Mouse (Mus musculus) erythroid progenitor cell, adult 5-6 weeks (primary cell): ENCODE measurements around the gene Lmtk3. TPM values are rescaled to one million over a fixed set of nuclear protein-coding genes. Genes with fewer than 3 reads are reported as not detected.

Source experiments
- ATAC-seq: replicated peaks from 2 replicates; pipeline ENCODE4 v1.8.0; 2016; ENCODE audit warnings: moderate number of reproducible peaks, mild to moderate bottlenecking, moderate TSS enrichment, inconsistent platforms; ENCODE audit not compliant: poor library complexity, low FRiP score, severe bottlenecking
- total RNA-seq, 2 experiments: library from RNA; stranded (forward) in 1 of 2; stranded (reverse) in 1 of 2; fragments of 150-400 nt in 1 of 2; fragments of 186-747, 209-891 nt in 1 of 2; gene quantifications; 2 replicates each; pipeline versions ENCODE4 v1.2.3 to v1.2.4; 2015 to 2017; ENCODE audit warnings: low replicate concordance in 2 of 2

The Lmtk3 gene
- total RNA-seq, 2 experiments from 2014 or later = not detected

- no peak for ATAC-seq
Observed at GRCm38 (mm10) chr7:45842950-45843744, 59.6 kb downstream of the Lmtk3 start.

GRCm38 (mm10) chr7:45848447-45849027 is 65.0 kb downstream of the Lmtk3 start:
- no peak for ATAC-seq

- ATAC-seq = no peak
Observed at GRCm38 (mm10) chr7:45850661-45851060, 67.1 kb downstream of the Lmtk3 start.

DNA sequence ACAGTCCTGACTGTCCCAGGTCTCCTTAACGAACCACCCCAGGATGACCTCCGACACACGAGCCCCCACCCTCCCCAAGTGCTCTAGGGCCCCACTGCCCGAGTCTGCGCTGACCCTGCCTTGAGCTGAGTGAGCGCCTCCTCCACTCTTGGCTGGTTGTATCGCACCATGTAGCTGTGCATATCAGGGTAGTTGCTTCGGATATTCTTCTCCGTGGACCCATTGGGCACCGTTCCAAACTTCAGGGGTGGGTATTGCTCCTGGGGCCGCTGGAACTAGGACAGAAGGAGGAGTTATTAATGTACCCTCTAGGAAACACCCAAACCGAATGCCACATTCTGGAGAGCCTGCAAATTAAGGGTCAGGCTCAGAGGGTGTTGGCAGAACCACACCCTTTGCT is 69.6 kb downstream of the Lmtk3 start:
- no peak for ATAC-seq

Other genes with a start within 250 kb of the Lmtk3 start
- gene Hsd17b14, start 228.8 kb upstream of the Lmtk3 start, total RNA-seq (2015; ENCODE audit: low replicate concordance) = not detected in 2 replicates
- not detected in 2 replicates for gene Hsd17b14, start 228.8 kb upstream of the Lmtk3 start, total RNA-seq (2017; ENCODE audit: low replicate concordance)
- 8.4 and 17.7 TPM in 2 replicates for gene Bcat2, start 213.6 kb upstream of the Lmtk3 start, total RNA-seq (2015; ENCODE audit: low replicate concordance)
- gene Bcat2, start 213.6 kb upstream of the Lmtk3 start, total RNA-seq (2017; ENCODE audit: low replicate concordance) = 4.0 and 22.0 TPM in 2 replicates
- gene Fgf21, start 168.2 kb upstream of the Lmtk3 start, total RNA-seq (2015; ENCODE audit: low replicate concordance) = not detected in 2 replicates
- not detected in 2 replicates for gene Fgf21, start 168.2 kb upstream of the Lmtk3 start, total RNA-seq (2017; ENCODE audit: low replicate concordance)
- not detected in 2 replicates for gene Fut1, start 166.4 kb upstream of the Lmtk3 start, total RNA-seq (2015; ENCODE audit: low replicate concordance)
- not detected in 2 replicates for gene Fut1, start 166.4 kb upstream of the Lmtk3 start, total RNA-seq (2017; ENCODE audit: low replicate concordance)
- gene Izumo1, start 161.9 kb upstream of the Lmtk3 start, total RNA-seq (2015; ENCODE audit: low replicate concordance) = not detected in 2 replicates
- gene Izumo1, start 161.9 kb upstream of the Lmtk3 start, total RNA-seq (2017; ENCODE audit: low replicate concordance) = not detected in 2 replicates
- gene Rasip1, start 156.2 kb upstream of the Lmtk3 start, total RNA-seq (2015; ENCODE audit: low replicate concordance) = not detected in 2 replicates
- not detected in 2 replicates for gene Rasip1, start 156.2 kb upstream of the Lmtk3 start, total RNA-seq (2017; ENCODE audit: low replicate concordance)
- gene Mamstr, start 143.8 kb upstream of the Lmtk3 start, total RNA-seq (2015; ENCODE audit: low replicate concordance) = not detected in 2 replicates
- not detected in 2 replicates for gene Mamstr, start 143.8 kb upstream of the Lmtk3 start, total RNA-seq (2017; ENCODE audit: low replicate concordance)
- gene Fut2, start 117.3 kb upstream of the Lmtk3 start, total RNA-seq (2015; ENCODE audit: low replicate concordance) = not detected in 2 replicates
- not detected in 2 replicates for gene Fut2, start 117.3 kb upstream of the Lmtk3 start, total RNA-seq (2017; ENCODE audit: low replicate concordance)
- not detected in 2 replicates for gene Ntn5, start 99.7 kb upstream of the Lmtk3 start, total RNA-seq (2015; ENCODE audit: low replicate concordance)
- not detected in 2 replicates for gene Ntn5, start 99.7 kb upstream of the Lmtk3 start, total RNA-seq (2017; ENCODE audit: low replicate concordance)
- gene Sec1, start 89.3 kb upstream of the Lmtk3 start, total RNA-seq (2015; ENCODE audit: low replicate concordance) = not detected in 2 replicates
- gene Sec1, start 89.3 kb upstream of the Lmtk3 start, total RNA-seq (2017; ENCODE audit: low replicate concordance) = not detected in 2 replicates
- gene Car11, start 83.9 kb upstream of the Lmtk3 start, total RNA-seq (2015; ENCODE audit: low replicate concordance) = not detected in 2 replicates
- not detected in 2 replicates for gene Car11, start 83.9 kb upstream of the Lmtk3 start, total RNA-seq (2017; ENCODE audit: low replicate concordance)
- 1.3 and 2.5 TPM in 2 replicates for gene Dbp, start 78.7 kb upstream of the Lmtk3 start, total RNA-seq (2015; ENCODE audit: low replicate concordance)
- gene Dbp, start 78.7 kb upstream of the Lmtk3 start, total RNA-seq (2017; ENCODE audit: low replicate concordance) = 1.7 and 2.6 TPM in 2 replicates
- gene Rpl18, start 68.3 kb upstream of the Lmtk3 start, total RNA-seq (2015; ENCODE audit: low replicate concordance) = 522 and 544 TPM in 2 replicates
- 281 and 297 TPM in 2 replicates for gene Rpl18, start 68.3 kb upstream of the Lmtk3 start, total RNA-seq (2017; ENCODE audit: low replicate concordance)
- 9.6 and 12.6 TPM in 2 replicates for gene Sphk2, start 65.7 kb upstream of the Lmtk3 start, total RNA-seq (2015; ENCODE audit: low replicate concordance)
- gene Sphk2, start 65.7 kb upstream of the Lmtk3 start, total RNA-seq (2017; ENCODE audit: low replicate concordance) = 4.8 and 9.4 TPM in 2 replicates
- gene Fam83e, start 62.5 kb upstream of the Lmtk3 start, total RNA-seq (2015; ENCODE audit: low replicate concordance) = not detected in 2 replicates
- not detected in 2 replicates for gene Fam83e, start 62.5 kb upstream of the Lmtk3 start, total RNA-seq (2017; ENCODE audit: low replicate concordance)
- not detected in 2 replicates for gene Spaca4, start 57.9 kb upstream of the Lmtk3 start, total RNA-seq (2015; ENCODE audit: low replicate concordance)
- not detected in 2 replicates for gene Spaca4, start 57.9 kb upstream of the Lmtk3 start, total RNA-seq (2017; ENCODE audit: low replicate concordance)
- gene Sult2b1, start 931 bp downstream of the Lmtk3 start, total RNA-seq (2015; ENCODE audit: low replicate concordance) = not detected in 2 replicates
- not detected in 2 replicates for gene Sult2b1, start 931 bp downstream of the Lmtk3 start, total RNA-seq (2017; ENCODE audit: low replicate concordance)
- gene Cyth2, start 30.8 kb downstream of the Lmtk3 start, total RNA-seq (2015; ENCODE audit: low replicate concordance) = 20.5 and 29.8 TPM in 2 replicates
- gene Cyth2, start 30.8 kb downstream of the Lmtk3 start, total RNA-seq (2017; ENCODE audit: low replicate concordance) = 43.8 and 48.9 TPM in 2 replicates
- not detected in 2 replicates for gene Kcnj14, start 41.0 kb downstream of the Lmtk3 start, total RNA-seq (2015; ENCODE audit: low replicate concordance)
- not detected in 2 replicates for gene Kcnj14, start 41.0 kb downstream of the Lmtk3 start, total RNA-seq (2017; ENCODE audit: low replicate concordance)
- 2.5 and 2.9 TPM in 2 replicates for gene Grwd1, start 47.2 kb downstream of the Lmtk3 start, total RNA-seq (2015; ENCODE audit: low replicate concordance)
- 0.23 and 4.0 TPM in 2 replicates for gene Grwd1, start 47.2 kb downstream of the Lmtk3 start, total RNA-seq (2017; ENCODE audit: low replicate concordance)
- 55.9 and 91.4 TPM in 2 replicates for gene Kdelr1, start 89.0 kb downstream of the Lmtk3 start, total RNA-seq (2015; ENCODE audit: low replicate concordance)
- 31.2 and 39.1 TPM in 2 replicates for gene Kdelr1, start 89.0 kb downstream of the Lmtk3 start, total RNA-seq (2017; ENCODE audit: low replicate concordance)
- not detected in 2 replicates for gene Grin2d, start 94.6 kb downstream of the Lmtk3 start, total RNA-seq (2015; ENCODE audit: low replicate concordance)
- not detected in 2 replicates for gene Grin2d, start 94.6 kb downstream of the Lmtk3 start, total RNA-seq (2017; ENCODE audit: low replicate concordance)
- gene Syngr4, start 113.0 kb downstream of the Lmtk3 start, total RNA-seq (2015; ENCODE audit: low replicate concordance) = not detected in 2 replicates
- gene Syngr4, start 113.0 kb downstream of the Lmtk3 start, total RNA-seq (2017; ENCODE audit: low replicate concordance) = 1.3 TPM in 1 of 2 replicates, not detected in the other
- gene Tmem143, start 113.2 kb downstream of the Lmtk3 start, total RNA-seq (2015; ENCODE audit: low replicate concordance) = 0.84 and 1.1 TPM in 2 replicates
- gene Tmem143, start 113.2 kb downstream of the Lmtk3 start, total RNA-seq (2017; ENCODE audit: low replicate concordance) = 4.0 and 4.6 TPM in 2 replicates
- gene Emp3, start 137.7 kb downstream of the Lmtk3 start, total RNA-seq (2015; ENCODE audit: low replicate concordance) = 75.5 and 85.4 TPM in 2 replicates
- gene Emp3, start 137.7 kb downstream of the Lmtk3 start, total RNA-seq (2017; ENCODE audit: low replicate concordance) = 19.1 and 41.8 TPM in 2 replicates
- gene Ccdc114, start 140.3 kb downstream of the Lmtk3 start, total RNA-seq (2015; ENCODE audit: low replicate concordance) = not detected in 2 replicates
- 2.6 TPM in 1 of 2 replicates, not detected in the other for gene Ccdc114, start 140.3 kb downstream of the Lmtk3 start, total RNA-seq (2017; ENCODE audit: low replicate concordance)
- not detected in 2 replicates for gene Abcc6, start 246.6 kb downstream of the Lmtk3 start, total RNA-seq (2015; ENCODE audit: low replicate concordance)
- not detected in 2 replicates for gene Abcc6, start 246.6 kb downstream of the Lmtk3 start, total RNA-seq (2017; ENCODE audit: low replicate concordance)
- gene Nomo1, start 250.0 kb downstream of the Lmtk3 start, total RNA-seq (2015; ENCODE audit: low replicate concordance) = 3.2 and 4.6 TPM in 2 replicates
- gene Nomo1, start 250.0 kb downstream of the Lmtk3 start, total RNA-seq (2017; ENCODE audit: low replicate concordance) = 5.3 and 7.5 TPM in 2 replicates